Mouse (Mus musculus) gonadal fat pad, adult 2 months (tissue): ENCODE measurements around the gene Otulin. TPM values are rescaled to one million over a fixed set of nuclear protein-coding genes. Genes with fewer than 3 reads are reported as not detected.

Experiments used
- DNase-seq: peaks from one replicate; pipeline ENCODE4 v3.0.0-alpha.2; 2012; ENCODE audit warnings: low read depth
- polyA plus RNA-seq: library from polyadenylated mRNA; depleted of rRNA; stranded (reverse); fragments of >200 nt; gene quantifications from 2 replicates; pipeline ENCODE4 v1.2.3, GENCODE M21; 2012

Otulin gene
- polyA plus RNA-seq, 1 experiment = 38.7 TPM

DNA sequence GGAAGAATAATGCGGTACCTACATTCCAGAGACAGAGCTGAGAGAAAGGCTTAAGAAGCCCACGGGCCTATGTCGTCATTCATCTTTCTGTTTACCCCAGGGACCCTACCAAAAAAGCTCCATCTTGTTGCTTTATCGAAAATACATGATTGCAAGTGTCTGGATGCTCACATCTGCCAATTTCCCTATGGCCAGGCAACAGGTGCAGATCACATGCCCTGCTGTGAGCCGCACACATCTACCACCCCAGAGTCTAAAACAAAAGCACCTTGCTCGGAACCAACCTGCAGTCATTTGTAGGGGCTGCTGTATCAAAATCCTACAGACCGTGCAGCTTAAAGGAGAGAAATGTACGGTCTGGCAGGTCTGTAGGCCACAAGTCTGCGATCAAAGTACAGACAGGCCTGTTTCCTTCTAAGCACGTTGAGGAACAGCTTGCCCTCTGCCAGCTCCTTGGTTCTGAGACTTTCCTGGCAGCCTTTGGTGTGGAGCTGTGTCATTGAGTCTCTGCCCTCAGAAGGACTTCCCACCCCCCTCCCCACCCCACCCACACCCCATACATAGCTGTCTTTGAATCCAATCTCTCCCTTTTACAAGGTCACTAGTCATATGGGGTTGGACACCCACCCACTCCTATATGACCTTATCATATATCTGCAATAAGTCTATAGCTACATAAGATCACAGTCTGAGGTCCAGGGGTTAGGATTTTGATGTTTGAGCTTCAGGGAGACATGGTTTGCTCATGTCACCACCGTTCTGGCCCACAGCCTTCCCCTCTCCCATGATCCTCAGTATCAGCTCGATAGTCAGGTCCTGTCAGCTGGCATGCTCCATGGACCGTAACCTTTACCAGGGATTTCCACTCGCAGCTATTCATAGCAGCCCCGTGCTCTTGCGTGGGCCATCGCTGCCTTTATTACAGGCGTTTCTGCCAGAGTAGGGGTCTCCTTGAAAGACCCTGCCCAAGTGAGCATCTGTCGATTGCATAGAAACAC is 79.1 kb downstream of the Otulin start:
- DNase-seq = no peak

DNA sequence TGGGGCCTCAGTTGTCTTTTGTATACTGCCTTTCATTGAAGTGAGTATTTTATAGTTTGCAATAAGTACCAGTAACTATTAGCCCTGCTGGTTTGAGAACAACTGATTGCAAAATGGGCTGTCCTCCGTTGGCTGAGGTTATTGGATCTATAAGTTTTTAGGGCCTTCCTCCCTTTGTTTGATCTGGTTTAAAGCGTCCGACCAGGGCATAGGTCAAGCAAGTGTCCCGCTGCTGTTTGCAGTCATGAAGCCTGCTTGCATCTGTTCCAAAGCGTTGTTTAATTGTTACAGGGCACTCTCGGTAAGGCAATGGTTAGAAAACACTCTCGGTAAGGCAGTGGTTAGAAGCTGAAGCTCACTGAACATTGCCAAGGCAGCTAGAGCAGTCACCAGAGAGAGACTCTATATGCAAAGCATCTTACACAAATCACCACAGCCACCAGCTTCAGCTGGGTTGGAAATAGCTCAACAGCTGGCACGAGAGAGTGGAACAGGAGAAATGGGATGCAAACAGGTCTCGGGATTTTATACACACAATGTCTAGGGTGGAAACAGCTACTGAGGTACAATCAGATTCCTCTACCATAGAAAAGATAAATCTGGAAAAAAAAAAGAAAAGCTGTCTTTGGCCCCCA is 80.0 kb downstream of the Otulin start:
- no peak for DNase-seq

DNA sequence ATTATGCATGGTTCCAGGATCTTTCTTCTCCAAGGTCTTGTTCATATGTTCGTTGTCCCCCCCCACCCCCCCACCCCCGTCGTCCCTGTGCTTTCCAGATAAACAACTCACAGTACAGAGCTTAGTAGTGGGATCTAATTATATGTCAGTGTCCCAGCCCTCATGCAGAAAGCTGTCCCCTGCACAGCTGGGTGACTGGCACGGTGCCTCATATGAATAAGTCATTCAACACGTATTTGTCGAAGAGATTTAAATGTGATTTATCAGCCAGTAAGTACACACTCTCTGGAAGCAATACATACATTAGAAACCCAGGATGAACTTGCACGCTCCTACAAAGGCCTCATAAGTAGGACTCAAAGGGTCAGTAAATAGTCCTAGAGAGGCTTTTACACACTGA is 80.6 kb downstream of the Otulin start:
- DNase-seq = no peak

DNA sequence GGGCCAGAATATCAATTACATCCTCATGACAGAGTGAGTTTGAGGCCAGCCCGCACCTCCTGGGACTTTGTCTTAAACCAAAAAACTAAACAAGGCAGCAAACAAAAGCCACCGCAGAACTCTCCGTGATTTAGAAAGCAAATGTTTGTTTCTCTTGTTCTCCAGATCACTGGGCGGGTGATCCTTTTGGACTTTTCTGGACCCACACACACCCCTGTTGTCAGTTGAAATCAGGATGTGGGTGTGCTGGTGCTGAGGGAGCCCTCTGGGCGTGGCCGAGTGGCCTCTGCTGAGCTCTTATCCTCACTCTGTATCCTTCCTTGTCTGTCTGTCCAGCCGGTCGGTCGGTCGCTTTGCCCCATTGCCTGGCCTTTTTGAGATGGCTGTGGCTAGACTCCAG is 81.4 kb downstream of the Otulin start:
- no peak for DNase-seq

DNA sequence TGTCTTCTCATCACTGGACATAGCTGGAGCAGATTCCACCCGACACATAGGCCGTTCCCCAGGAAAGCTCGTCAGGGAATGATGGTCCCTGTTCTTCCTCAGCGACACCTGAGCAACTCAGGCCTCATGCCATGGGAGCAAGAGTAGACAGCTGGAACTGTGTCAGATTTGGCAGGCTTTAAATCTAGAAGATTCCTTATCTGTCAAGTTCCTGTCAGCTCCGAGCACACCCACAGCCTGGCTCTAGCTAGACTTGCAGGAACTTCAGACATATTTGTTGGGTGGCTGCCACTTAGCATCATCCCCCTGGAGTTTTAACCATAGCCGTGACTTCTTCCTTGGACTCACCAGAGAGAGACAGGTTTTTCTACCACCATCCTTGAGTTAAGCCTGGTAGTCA is 82.4 kb downstream of the Otulin start:
- no peak for DNase-seq

DNA sequence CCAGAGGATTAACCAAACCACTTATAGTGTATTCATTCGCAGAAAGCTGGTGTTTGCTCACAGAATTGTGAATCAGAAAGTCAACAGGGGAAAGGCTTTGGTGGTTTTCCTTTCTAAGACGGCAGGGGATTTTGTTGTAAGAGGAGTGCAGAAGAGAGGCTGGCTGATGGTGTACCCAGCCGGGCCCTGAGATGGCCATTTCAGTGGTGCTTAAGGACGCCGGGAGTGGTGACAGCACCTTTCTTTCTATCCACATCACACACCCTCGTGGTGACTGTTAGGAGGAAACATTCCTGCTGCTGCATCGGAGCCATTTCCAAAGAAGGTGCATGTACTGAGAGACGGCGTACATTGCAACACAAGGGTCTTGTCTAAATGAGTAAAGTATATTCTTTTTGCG is 85.3 kb downstream of the Otulin start:
- DNase-seq = no peak

DNA sequence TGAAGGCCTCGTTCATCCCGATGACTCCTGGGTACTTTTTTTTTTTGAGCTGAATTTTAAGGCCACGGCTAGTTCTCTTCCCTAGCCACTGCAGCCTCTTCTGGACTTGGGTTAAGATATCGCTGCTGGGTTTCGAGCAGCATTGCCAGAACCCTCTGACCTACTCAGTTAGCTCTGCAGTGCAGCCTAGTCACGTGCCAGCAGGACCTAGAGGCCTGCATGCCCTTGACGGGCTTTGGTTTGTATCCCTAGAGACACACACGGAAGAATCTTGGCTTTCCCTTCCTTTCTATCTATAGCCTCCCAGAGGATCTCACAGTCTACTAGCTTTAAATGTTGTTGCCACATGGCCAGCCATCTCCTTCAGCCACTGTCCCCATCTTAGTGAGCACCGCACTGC is 90.7 kb downstream of the Otulin start:
- DNase-seq = no peak

DNA sequence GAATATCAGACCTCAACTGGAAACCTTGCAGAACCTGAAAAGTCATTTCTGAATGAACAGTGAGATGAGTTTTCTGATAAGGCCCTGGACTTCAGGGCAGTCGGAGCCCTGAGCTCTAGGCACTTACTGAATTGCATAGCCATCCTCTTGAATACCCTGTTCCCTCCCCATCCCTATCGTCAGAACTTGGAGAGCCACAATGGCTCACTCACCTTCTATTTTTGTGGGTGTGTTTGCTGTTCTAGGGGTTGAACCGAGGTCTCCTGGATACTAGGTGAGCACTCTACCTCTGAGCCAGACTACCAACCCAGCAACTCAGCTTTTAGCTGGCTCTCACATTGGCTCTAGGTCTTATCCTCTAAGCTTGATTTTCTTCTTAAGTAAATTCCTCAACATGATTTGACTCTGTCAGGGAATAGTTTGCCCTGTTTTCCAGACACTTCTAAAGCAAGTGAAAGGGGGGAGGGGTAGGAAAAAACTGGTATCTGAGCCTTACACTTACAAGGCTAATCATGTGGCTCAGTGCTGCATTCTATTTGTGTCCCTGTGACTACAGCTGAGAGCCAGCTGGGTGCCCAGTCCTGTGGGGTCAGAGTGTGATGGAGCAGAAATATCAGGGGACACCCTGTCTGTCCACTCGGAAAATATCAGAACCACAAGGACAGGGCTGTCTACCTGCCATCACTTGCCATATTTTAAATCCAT is 92.8 kb downstream of the Otulin start:
- DNase-seq = no peak

DNA sequence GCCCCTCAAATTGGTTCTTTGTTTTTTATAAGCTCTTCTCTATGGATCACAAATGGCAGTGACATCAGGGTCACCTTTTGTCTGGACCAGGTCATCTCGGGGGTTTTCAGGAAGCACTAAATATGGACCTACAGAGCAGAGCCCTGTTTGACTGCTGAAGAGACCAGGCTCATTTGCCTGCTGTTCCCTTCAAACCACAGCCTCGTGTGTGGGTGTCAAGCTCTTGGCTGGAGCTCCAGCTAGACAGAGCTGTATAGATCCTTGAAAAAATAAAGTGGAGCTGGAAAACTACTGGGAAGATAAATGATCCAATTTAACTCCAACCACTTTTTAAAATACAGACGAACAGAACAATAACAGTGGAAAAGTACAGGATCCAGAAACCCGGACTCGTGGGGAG is 93.7 kb downstream of the Otulin start:
- DNase-seq = no peak

DNA sequence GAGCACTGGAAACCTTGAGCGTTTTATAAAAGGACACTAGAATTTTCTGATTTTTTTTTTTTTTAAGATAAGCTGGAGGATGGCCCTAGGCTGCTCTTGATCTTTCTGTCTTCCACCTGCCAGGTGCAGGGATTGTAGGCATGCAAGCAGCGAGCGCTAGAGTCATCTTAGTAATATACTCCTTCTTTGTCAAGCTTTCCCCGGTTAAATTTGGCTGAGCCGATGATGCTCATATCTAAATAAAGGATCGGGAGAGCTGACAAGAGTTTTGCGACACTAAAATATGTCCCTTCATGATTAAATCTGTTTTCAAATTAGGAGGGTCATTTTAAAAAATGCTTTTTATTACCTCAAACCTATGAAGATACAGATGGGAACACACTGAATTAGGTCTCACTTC is 94.3 kb downstream of the Otulin start:
- DNase-seq = no peak

DNA sequence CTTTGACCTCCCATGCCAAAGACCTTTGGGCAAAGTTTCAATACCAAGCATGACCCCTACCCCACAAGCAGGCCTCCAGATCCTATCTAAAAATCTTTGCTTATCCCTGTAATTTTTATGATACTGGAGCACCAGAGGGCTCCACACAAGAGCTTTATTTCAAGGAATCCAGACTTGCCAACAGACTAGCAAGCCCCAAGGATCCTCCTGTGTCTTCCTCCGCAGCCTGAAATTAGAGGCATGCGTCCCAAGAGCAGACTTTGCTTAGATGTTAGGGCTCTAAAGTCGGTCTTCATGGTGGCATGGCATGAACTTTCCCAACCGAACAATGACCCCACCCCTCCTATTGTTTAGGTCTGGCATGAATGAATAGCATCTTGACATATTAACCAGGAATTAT is 94.8 kb downstream of the Otulin start:
- no peak for DNase-seq

DNA sequence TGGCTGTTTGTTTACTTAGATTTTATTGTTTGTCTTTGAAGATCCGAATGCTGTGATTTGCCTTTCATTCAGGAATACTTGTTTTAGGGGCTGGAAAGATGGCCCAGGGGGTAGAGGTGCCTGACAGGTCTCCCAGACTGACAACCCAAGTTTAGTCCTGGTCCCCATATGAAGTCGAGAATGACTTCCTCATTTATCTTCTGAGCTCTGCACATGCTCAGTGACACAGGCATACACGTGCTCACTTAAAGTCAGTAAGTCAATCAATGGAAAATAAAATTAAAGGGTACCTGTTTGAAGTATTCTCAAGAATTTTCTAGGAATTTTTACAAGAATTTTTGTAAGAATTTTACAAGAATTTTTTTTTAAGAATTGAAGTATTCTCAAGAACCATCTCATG is 97.5 kb downstream of the Otulin start:
- DNase-seq = no peak

DNA sequence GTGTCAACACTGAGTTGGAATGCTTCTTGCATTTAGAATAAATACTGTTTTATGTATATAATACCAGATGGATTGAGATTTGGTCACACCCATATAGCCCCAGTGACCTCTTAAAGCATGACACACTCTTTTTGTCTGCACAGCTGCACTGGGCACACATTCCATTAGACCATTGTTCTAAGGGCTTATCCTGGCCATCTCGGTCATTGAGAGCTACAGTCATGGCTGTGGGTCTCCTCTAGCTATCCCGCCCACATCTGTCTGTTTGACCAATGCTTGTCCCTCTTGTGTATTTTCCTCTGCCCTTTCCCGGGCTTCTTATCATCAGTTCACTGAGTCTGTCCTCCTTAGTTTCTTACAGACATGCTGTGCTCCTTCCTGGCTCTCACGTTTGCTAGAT is 100.5 kb downstream of the Otulin start:
- no peak for DNase-seq

DNA sequence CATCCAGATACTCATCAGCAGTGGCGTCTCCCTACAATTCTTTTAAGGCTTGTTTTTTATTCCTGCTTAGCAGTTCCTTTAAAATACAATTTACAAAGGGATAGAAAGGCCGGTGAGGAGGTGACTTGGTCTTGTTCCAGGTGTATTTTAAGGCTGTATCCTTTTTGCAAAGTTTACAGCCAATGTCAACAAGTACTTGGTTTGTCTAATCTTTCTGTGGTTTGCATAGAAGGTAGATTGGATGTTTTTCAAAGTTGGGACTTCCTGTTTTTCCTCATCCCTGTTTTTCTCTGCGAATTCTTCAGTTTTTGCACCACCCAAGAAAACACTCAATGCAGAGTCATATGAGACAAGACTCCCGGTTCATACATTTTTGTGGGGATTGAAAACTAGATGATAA is 101.6 kb downstream of the Otulin start:
- DNase-seq = no peak

DNA sequence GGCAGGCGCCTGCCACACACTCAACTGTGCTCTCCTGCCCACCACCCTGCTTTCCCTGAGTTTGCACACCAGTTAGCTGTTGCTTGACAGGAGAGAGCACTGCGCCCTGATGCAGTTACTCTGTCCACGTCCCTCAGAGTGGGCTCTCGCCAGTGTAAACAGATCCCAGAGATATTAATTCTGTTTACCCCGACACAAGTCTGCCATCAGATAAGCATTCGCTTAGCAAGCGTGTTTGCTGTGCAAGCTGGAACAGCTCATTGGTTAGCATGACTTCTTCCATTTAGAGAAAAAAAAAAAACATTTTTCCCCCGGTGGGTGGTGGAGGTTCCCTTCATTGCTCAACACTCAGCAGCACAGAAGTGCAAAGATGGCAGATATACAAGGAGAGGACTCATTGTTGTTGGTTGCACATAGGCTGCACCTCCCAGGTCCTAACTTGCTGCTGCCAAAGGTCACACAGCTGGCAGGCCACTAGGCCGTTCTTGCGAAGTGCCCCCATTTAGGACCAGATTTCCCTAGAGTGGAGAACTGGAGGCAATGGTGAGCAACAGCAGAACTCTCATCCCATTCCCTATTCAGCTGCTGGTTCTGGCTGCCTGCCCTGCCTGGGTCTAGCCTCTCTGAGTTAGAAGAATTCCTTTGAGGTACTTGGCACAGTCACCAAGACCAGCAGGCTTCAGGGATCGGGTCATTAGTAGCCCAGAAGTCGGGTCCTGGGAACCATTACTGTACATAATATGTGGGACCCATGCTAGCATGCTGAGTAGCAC is 105.1 kb downstream of the Otulin start:
- DNase-seq = no peak

DNA sequence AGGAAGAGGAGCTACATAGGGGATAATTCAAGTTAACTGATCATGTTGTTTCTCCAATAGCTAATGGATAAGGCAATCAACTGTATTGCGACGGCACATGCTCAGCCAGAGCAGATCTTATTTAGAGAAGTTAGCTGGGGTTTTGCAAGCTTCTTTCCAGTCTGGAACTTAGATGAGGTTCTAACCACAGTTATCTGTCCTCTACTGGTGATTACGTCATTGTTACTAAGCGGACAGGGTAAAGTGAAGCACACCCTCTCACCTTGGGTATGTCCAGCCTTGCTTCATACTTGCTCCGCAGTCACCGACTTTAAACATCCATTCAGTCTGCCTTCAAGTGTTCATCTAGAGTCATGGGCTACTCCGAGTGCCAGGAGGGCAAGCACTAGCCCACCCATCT is 110.6 kb downstream of the Otulin start:
- no peak for DNase-seq

DNA sequence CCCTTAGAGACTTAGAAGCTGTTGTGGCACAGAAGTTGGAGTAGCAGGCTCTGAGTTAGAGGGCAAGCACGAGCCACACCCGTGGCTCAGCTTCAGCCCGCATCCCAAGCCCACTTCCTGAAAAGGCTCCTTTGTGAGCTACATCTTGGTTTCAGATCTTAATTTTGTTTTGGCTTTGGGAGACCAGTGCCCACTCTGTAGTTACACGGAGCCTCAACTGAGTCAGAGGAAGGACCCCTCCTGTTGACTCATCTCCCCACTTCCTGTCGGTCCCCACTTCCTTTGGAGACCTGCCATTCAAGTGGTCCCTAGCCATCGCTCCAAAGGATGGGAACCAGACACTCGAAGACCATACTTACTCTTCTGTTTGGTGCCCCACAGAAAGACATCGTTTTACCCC is 112.5 kb downstream of the Otulin start:
- DNase-seq = no peak

DNA sequence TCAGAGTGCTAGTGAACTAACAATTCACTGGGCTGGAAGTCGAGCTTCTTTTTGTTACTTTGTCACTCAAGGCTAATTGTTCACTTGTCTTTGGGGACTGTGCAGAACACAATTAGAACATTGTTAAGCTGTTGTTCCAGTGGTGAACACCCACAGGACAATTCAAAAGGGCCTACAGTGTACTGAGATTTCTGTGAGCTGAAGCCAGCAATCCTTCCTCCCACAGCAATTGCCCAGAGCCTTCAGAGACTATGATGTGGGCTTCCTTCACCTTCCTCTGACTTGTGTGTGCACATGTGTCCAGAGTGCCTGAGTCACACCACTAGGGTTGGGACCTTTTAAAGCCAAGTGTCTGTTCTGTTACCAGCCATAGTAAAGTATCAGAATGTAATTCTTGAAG is 113.6 kb downstream of the Otulin start:
- DNase-seq = peak; percentile 70

DNA sequence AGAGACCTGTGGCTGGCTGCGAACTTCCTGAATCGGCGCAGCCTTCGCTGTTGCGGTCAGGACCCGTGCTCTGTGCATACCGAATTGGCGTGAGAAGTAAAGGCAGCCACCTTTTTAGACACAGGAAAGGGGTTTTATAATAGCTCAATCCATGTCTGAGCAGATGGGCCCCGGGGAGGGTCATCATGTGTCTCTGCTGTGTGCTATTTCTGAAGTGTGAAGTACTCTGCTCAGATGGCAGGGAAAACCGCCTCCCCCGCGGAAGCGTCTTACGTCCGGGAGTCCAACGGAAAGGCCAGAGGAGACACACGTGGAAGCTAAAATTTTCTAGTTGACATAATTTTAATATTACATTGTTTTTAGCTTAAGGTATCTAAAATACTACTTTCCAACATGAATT is 121.5 kb downstream of the Otulin start:
- no peak for DNase-seq

DNA sequence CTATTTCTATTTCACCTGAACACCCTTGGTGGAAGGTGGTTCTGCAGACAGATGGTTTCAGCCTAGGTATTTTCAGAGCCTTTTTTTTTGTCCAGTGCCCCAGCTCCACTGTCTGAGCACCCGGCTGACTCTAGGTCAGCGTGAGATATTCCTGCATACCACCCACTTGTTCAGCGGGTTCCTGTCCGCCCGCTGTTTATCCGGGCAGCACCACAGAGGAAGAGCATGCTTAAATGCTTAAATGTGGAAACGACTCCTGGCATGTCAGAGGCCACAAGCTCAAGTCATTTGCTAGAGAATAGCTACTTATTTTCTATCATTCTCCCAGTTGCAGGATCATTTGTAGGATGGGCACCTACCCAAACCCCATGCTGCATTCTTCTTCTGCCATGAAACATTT is 122.3 kb downstream of the Otulin start:
- DNase-seq = no peak

DNA sequence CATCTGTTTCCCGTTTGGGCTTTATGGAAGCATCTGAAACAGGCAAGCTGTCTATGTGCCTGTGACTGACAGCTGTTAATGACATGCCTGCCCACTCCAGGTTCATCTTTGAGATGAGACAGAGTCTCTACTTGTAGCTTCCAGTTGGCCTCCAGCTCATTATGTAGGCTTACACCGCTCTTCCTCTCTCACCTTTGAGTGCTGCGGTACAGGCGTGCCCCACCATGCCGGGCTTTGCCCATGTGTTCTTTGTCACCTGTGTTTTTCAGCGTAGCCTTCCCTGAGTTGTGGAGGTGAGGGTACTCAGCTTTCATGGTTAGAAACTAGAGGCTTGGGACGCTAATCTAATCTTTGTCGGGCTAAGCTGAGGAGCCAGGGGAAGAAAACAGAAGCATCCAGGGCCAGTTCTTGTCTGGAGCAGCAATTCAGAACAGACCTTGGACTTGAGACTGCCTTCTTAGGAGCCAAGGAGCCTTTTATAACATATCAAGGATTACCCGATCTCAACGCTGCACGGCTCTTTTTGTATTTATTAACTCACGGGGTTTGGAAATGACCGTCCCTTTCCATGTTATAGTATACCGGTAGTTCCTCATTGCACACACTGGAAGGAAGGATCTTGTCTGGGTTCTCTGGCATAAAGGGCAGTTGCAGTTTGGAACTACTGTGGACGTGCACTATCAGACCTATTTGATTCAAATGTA is 123.4 kb downstream of the Otulin start:
- DNase-seq = no peak
